Mouse (Mus musculus) heart, embryonic 10.5 days (tissue): ENCODE measurements around the gene Pdgfra. TPM values are rescaled to one million over a fixed set of nuclear protein-coding genes. Genes with fewer than 3 reads are reported as not detected.

Experiments used
- DNase-seq: peaks from one replicate; pipeline ENCODE4 v3.0.0-alpha.2; 2017; ENCODE audit warnings: low spot score
- H3K27ac ChIP-seq: fragments of 300-500 bp; sonication (generic); 2 replicates; pipeline ENCODE4 v1.5.1; 2016; ENCODE audit warnings: mild to moderate bottlenecking
- H3K27me3 ChIP-seq: fragments of 300-500 bp; sonication (generic); 2 replicates; pipeline ENCODE4 v1.6.1; 2016; ENCODE audit warnings: mild to moderate bottlenecking; ENCODE audit not compliant: poor library complexity, insufficient read depth, severe bottlenecking
- H3K36me3 ChIP-seq: fragments of 300-500 bp; sonication (generic); 2 replicates; pipeline ENCODE4 v1.6.1; 2016; ENCODE audit warnings: mild to moderate bottlenecking, moderate library complexity
- H3K4me1 ChIP-seq: fragments of 300-500 bp; sonication (generic); 2 replicates; pipeline ENCODE4 v1.6.1; 2016; ENCODE audit warnings: mild to moderate bottlenecking
- H3K4me3 ChIP-seq: fragments of 300-500 bp; sonication (generic); 2 replicates; pipeline ENCODE4 v1.5.1; 2016; ENCODE audit warnings: mild to moderate bottlenecking, moderate library complexity
- H3K9me3 ChIP-seq: fragments of 300-500 bp; sonication (generic); 2 replicates; pipeline ENCODE4 v1.6.1; 2016; ENCODE audit warnings: mild to moderate bottlenecking, moderate library complexity
- WGBS: fragments of 180-500 bp; shearing (Covaris S2); methylation state at CpG from one replicate; pipeline ENCODE4 v1.1.7; 2016; 5-methylcytosine and 5-hydroxymethylcytosine counted together
- polyA plus RNA-seq: library from polyadenylated mRNA; unstranded; fragments of >200 nt; fragmentation: Nextera tagmentation; extraction: Ambion mirVana; gene quantifications from 2 replicates; pipeline ENCODE4 v1.2.1, GENCODE M21; 2016

Gene Pdgfra
- 23.8 and 37.4 TPM in 2 replicates for polyA plus RNA-seq

DNA sequence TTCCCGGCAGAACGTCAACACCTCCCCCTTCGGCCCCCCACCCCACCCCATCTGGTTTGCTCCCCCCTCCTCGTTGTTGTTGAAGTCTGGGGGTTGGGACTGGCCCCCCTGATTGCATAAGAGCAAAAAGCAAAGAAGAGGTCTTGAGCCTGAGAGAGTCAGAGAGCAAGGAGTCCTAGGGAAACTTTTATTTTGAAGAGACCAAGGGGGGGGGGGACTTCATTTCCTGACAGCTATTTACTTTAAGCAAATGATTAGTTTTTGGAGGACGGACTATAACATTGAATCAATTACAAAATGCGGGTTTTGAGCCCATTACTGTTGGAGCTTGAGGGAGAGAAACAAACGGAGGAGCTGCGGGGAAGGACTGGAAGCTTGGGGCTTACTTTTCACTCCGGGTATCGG lies at the start of gene Pdgfra:
Gene Pdgfra (plus strand): TSS at position 272 of the 405 bp plus-strand sequence.
- no peak for DNase-seq
- Histone ChIP-seq H3K4me1 (peaks cover 66% of the 10 kb centered on the region), H3K27me3 (peaks cover 82% of the 10 kb centered on the region), H3K9me3 (no peaks in the 10 kb centered on the region), H3K27ac (peak within 1 kb of the TSS; percentile 88), H3K4me3 (peak within 1 kb of the TSS; percentile 72), H3K36me3 (no peaks in the 10 kb centered on the region)
- 1% methylated on average over 10 of the region's 10 CpGs for WGBS

- WGBS, result 58% methylated on average over 3 of the region's 3 CpGs
- no peaks in the 10 kb centered on the region for H3K4me1 ChIP-seq
- no peaks in the 10 kb centered on the region for H3K9me3 ChIP-seq
- H3K27ac ChIP-seq, result no peak overlapping the region
- no peaks in the 10 kb centered on the region for H3K36me3 ChIP-seq
- DNase-seq, result no peak
- no peaks in the 10 kb centered on the region for H3K27me3 ChIP-seq
- no peak overlapping the region for H3K4me3 ChIP-seq
Measured at GRCm38 (mm10) chr5:75106511-75106910, 45.6 kb upstream of the Pdgfra start.

GRCm38 (mm10) chr5:75109368-75109767 lies 42.7 kb upstream of the Pdgfra start:
- DNase-seq, result no peak
- no peaks in the 10 kb centered on the region for H3K9me3 ChIP-seq
- H3K27me3 ChIP-seq, result no peaks in the 10 kb centered on the region; the same call in 1 of the 2 replicates
- WGBS, result 30% methylated on average over 5 of the region's 5 CpGs
- H3K36me3 ChIP-seq, result no peaks in the 10 kb centered on the region
- H3K4me1 ChIP-seq, result no peaks in the 10 kb centered on the region
- no peak overlapping the region for H3K4me3 ChIP-seq
- no peak overlapping the region for H3K27ac ChIP-seq

DNA sequence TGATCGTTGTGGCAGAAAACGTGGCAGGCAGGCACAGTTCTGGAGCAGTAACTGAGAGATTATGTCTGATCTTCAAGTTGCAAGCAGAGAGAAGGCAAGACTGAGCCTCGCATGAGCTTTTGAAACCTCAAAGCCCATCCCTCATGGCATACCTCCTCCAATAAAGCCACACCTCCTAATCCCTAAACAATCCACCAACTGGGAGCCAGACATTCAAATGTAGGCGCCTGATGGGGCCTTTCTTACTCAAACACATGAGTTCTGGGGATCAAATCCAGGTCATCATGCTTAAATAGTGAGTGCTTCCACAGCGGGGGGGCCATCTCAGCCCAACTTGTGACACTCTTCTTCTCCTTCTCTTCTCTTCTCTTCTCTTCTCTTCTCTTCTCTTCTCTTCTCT lies 40.3 kb upstream of the Pdgfra start:
- DNase-seq, result no peak
- H3K4me3 ChIP-seq, result no peak overlapping the region
- H3K4me1 ChIP-seq, result no peaks in the 10 kb centered on the region
- WGBS, result 58% methylated on average over 5 of the region's 5 CpGs
- H3K27me3 ChIP-seq, result peaks cover 5% of the 10 kb centered on the region; the same call in 1 of the 2 replicates
- H3K36me3 ChIP-seq, result no peaks in the 10 kb centered on the region
- H3K9me3 ChIP-seq, result no peaks in the 10 kb centered on the region
- H3K27ac ChIP-seq, result no peak overlapping the region

GRCm38 (mm10) chr5:75118840-75119239 lies 33.3 kb upstream of the Pdgfra start:
- H3K9me3 ChIP-seq, result no peaks in the 10 kb centered on the region
- H3K4me3 ChIP-seq, result no peak overlapping the region
- H3K27me3 ChIP-seq, result 0 out of 2 replicates have a peak, but pooled peaks cover 5% of the 10 kb centered on the region
- no peaks in the 10 kb centered on the region for H3K36me3 ChIP-seq
- DNase-seq, result no peak
- 60% methylated on average over 7 of the region's 7 CpGs for WGBS
- H3K4me1 ChIP-seq, result no peaks in the 10 kb centered on the region
- no peak overlapping the region for H3K27ac ChIP-seq

DNA sequence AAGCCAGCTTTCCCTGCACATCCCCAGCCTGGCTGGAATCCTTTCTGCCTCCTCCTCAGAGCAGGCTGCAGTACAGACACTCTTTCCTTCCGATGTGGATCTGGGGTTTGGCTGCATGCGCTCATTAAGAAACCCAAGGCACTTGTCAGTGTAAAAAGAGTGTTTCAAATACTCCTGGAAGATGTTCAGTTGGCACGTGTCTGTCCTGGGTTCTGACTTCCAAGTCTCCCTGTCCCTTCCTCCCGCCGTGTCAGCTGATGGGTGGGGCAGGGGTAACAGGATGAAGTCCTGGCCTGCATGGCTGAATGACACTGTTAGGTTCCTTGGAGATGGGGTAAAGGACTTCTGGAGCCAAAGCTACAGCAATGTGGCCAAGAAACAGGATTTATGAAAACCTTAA lies 30.4 kb upstream of the Pdgfra start:
- Histone ChIP-seq H3K27me3 (no peaks in the 10 kb centered on the region), H3K4me3 (no peak overlapping the region), H3K27ac (no peak overlapping the region), H3K9me3 (no peaks in the 10 kb centered on the region), H3K36me3 (no peaks in the 10 kb centered on the region), H3K4me1 (no peaks in the 10 kb centered on the region)
- WGBS, result 42% methylated on average over 5 of the region's 5 CpGs
- DNase-seq, result no peak

DNA sequence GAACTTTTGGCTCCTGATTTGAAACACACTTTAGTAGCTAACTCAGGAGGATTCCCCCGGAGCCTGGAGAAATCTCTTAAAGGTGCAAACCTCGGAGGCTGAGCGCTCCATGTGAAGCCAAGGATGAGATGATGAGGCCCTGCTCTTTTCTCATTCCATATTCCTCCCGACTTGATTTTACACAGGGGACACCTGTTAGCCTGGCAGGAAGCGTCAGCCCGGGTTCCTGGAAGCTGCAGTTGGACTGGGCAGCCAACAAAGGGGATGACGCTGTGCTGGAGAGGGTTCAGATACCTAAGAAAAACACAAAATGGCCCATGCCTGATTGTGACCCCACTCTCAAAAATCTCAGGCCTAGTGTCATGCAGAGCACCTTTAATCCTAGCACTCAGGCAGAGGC lies 17.4 kb upstream of the Pdgfra start:
- 79% methylated on average over 7 of the region's 7 CpGs for WGBS
- H3K4me3 ChIP-seq, result no peak overlapping the region
- H3K4me1 ChIP-seq, result no peaks in the 10 kb centered on the region
- peaks cover 6% of the 10 kb centered on the region; the same call in 1 of the 2 replicates for H3K27me3 ChIP-seq
- no peak for DNase-seq
- H3K36me3 ChIP-seq, result no peaks in the 10 kb centered on the region
- H3K9me3 ChIP-seq, result no peaks in the 10 kb centered on the region
- no peak overlapping the region for H3K27ac ChIP-seq

DNA sequence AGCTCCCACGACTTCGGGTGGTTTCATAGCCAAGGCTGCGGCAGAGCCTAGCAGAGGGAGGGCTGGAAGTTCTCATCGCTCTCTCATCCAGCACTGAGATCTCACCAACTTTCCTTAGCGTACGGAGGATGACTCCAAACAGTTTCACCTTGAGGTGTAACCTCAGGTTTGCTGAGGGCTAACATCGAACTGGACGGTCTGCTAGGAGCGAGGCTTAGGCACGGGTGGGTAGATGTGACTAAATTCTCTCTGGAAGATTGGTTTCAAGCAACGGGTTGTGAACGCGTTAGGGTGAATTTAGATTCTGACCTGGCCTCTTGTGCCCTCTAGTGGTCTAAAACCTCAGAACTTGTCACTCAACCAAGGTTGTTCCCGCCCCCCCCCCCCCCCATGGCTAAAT lies 9.0 kb upstream of the Pdgfra start:
- Histone ChIP-seq H3K27ac (no peak overlapping the region; the same call in 1 of the 2 replicates), H3K27me3 (peaks cover 61% of the 10 kb centered on the region), H3K36me3 (no peaks in the 10 kb centered on the region), H3K4me3 (peak overlapping the region; percentile 52), H3K9me3 (no peaks in the 10 kb centered on the region), H3K4me1 (peaks cover 8% of the 10 kb centered on the region; the same call in 1 of the 2 replicates)
- 3% methylated on average over 14 of the region's 14 CpGs for WGBS
- DNase-seq, result no peak

DNA sequence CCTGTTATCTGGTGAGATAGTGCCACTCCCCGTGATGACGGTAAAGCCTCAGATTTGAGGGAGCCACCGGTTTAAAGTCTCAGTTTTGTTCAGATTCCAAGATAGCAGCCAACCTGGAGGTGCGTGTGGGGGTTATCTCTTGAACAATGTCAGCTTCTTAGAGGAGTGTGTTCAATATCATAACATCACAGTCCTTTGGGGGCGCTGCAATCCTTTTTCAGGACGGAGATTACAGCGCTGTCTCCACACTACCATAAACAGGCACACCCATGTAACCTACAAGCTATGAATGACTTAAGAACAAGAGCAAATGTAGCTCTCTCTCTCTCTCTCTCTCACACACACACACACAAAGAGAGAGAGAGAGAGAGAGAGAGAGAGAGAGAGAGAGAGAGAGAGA lies 8.3 kb upstream of the Pdgfra start:
- H3K27ac ChIP-seq, result no peak overlapping the region
- WGBS, result 19% methylated on average over 7 of the region's 7 CpGs
- no peaks in the 10 kb centered on the region for H3K36me3 ChIP-seq
- H3K27me3 ChIP-seq, result peaks cover 68% of the 10 kb centered on the region
- H3K4me1 ChIP-seq, result peaks cover 15% of the 10 kb centered on the region
- no peaks in the 10 kb centered on the region for H3K9me3 ChIP-seq
- DNase-seq, result no peak
- peak overlapping the region; percentile 52 for H3K4me3 ChIP-seq

DNA sequence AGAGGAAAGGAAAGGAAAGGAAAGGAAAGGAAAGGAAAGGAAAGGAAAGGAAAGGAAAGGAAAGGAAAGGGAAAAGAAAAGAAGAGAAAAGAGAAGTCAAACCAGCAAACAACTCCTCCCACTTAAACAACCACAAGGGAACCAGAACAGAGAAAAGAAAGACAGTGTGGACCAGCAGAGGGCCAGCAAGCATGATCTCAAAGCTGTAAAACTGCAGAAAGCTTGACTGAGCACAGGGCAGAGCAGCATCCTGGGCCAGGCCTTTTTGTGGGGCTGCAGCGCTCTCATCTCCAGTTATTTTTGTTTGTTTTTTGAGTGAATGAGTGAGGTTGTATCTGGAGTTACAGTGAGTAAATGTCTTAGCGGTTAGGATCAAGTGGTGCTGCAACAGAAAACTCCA lies 6.8 kb upstream of the Pdgfra start:
- WGBS, result 63% methylated on average over 2 of the region's 2 CpGs
- H3K4me1 ChIP-seq, result peaks cover 31% of the 10 kb centered on the region
- no peaks in the 10 kb centered on the region for H3K9me3 ChIP-seq

DNA sequence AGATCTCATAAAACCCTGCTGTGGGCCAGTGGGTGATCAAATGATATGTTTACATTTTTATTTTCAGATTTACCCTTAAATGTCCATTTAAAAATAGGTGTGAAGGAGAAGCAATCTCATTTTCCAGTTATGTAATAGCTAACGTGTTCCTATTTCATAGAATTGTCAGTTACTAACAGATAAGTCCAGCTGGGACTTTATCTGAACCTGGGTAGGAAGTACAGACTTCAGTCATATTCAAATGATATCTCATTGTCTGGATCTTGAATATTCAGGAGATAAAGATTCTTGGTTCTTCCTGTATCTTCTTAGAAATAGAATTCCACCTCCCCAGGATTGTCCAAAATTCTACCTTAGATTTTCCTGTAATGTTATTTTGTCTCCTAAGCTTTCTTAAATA lies 5.6 kb upstream of the Pdgfra start:
- H3K36me3 ChIP-seq, result no peaks in the 10 kb centered on the region
- H3K4me3 ChIP-seq, result no peak overlapping the region
- H3K27me3 ChIP-seq, result peaks cover 79% of the 10 kb centered on the region
- DNase-seq, result no peak
- no peaks in the 10 kb centered on the region for H3K9me3 ChIP-seq
- no peak overlapping the region for H3K27ac ChIP-seq
- WGBS, result 73% methylated on average over 1 of the region's 1 CpGs
- H3K4me1 ChIP-seq, result peaks cover 41% of the 10 kb centered on the region

More for the DNA sequence above, 6.8 kb upstream of the Pdgfra start:
- DNase-seq, result no peak
- no peaks in the 10 kb centered on the region for H3K36me3 ChIP-seq
- H3K4me3 ChIP-seq, result no peak overlapping the region
- no peak overlapping the region for H3K27ac ChIP-seq
- H3K27me3 ChIP-seq, result peaks cover 71% of the 10 kb centered on the region

DNA sequence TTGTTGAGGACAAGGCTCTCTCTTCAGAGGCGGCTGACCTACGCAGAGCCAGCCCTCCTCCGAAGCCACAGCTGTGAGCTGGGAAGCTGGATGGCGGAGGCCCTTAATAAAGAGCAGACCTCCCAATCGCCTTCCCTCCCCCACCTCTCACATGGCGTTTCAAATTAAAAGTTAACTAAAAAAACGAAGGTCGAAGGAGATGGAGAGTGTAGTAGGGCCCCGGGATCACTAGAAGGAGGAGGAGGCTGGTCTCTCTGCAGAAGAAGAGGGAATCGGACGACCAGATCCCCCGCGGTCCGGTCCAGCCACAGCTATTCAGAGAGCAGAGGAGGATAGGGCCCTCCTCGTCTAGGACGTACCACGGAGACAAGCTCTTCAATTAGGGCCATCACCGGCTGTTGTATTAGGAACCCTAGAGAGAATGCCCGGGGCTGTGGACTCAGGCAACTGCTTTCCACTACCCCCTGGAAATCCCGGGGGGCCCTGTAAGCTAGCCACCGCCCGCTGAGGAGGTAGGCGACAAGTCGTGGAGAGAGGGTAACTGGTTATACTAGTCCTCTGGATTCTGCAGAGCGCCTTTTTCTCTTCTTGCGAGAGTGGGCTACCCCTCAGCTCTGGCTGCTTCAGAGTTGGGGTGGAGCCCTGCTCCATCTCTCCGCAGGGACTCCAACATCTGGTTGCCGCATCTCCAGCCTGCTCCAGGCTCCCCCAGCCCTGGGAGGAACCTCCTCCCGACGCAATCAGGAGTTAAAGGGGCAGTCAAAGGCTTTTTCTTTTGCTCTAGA lies 3.6 kb upstream of the Pdgfra start:
- WGBS, result 1% methylated on average over 30 of the region's 30 CpGs
- H3K4me1 ChIP-seq, result peaks cover 48% of the 10 kb centered on the region
- H3K4me3 ChIP-seq, result peak overlapping the region; percentile 72
- H3K27me3 ChIP-seq, result peaks cover 97% of the 10 kb centered on the region
- no peaks in the 10 kb centered on the region for H3K9me3 ChIP-seq
- no peaks in the 10 kb centered on the region for H3K36me3 ChIP-seq
- DNase-seq, result no peak
- H3K27ac ChIP-seq, result peak overlapping the region; percentile 63

- 3% methylated on average over 10 of the region's 10 CpGs for WGBS
- peak overlapping the region; percentile 72 for H3K4me3 ChIP-seq
- peak overlapping the region; percentile 79 for H3K27ac ChIP-seq
- H3K9me3 ChIP-seq, result no peaks in the 10 kb centered on the region
- H3K27me3 ChIP-seq, result peaks cover 97% of the 10 kb centered on the region
- DNase-seq, result no peak
- H3K4me1 ChIP-seq, result peaks cover 56% of the 10 kb centered on the region
- no peaks in the 10 kb centered on the region for H3K36me3 ChIP-seq
Measured at GRCm38 (mm10) chr5:75149380-75149779, 2.7 kb upstream of the Pdgfra start.
